Comparison of ENCODE assay signal across 13 mouse cellular contexts in the genomic region with DNA sequence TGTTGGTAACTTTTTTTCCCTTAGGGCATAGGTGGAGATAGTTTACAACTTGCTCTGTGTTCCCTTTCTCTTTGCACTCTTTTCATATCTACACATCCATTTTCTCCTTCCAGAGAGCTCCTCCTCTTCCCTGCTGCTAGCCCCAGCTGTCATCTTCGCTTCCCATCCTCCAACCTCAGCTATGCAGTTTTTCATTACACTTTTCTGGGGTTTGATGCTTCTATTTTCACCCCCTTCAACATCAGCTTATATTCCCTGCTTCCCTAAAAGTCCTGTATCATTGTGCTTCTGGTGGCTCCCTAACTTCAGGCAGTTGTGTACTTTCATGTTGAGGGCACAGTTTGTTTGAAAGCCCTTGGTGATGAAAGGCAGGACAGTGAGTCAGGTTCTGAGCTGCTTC. TPM values are rescaled to one million over a fixed set of nuclear protein-coding genes. Genes with fewer than 3 reads are reported as not detected.
A peak's percentile ranks its signal among the peaks of the same experiment; 100 is the strongest.
DNase-seq lines count a peak whose midpoint lies in the region; ATAC-seq lines count a peak whose summit lies in the region.
"Had no signal": no experiment of that assay in that cellular context is flagged by ENCODE, and none has a peak within 500 bp of the region (broad histone marks: within the 10 kb centered on the region; RNA-seq: fewer than 3 reads in every experiment).

No protein-coding gene starts in this region.

- H3K4me1 ChIP-seq in heart, embryonic 16.5 days (ENCODE audit: control insufficient read depth, insufficient read depth, low read length): peaks cover 18% of the 10 kb centered on the region
- no peaks in the 10 kb centered on the region; the same call in none of the 2 replicates for H3K4me1 ChIP-seq in liver, embryonic 11.5 days (replicated peaks; ENCODE audit: control insufficient read depth, insufficient read depth, low read length)
- H3K4me1 ChIP-seq: limb, embryonic 15.5 days had no signal

- intact Hi-C loops in heart, postnatal 25 days (cut with DNase I): no loop called here

- peak overlapping the region; percentile 69 for H3K27ac ChIP-seq in heart, embryonic 16.5 days (ENCODE audit: low read length)
- H3K27ac ChIP-seq in liver, embryonic 11.5 days (ENCODE audit: low read depth, low read length): no peak overlapping the region
- H3K27ac ChIP-seq: embryonic facial prominence, embryonic 10.5 days; heart, embryonic 10.5 days; limb, embryonic 15.5 days had no signal

- ATAC-seq in cerebellum, adult (ENCODE audit: insufficient number of reproducible peaks, low FRiP score, low TSS enrichment): no peak; the same call in 1 of the 2 replicates
- ATAC-seq in heart, embryonic 16.5 days (replicated peaks; ENCODE audit: extremely low read depth, insufficient read depth, low FRiP score): no peak
- ATAC-seq in liver, embryonic 11.5 days (replicated peaks; ENCODE audit: low FRiP score): no peak

- no peaks in the 10 kb centered on the region for H3K27me3 ChIP-seq in heart, embryonic 16.5 days (ENCODE audit: control insufficient read depth, insufficient read depth, low read length)
- no peaks in the 10 kb centered on the region for H3K27me3 ChIP-seq in liver, embryonic 11.5 days (replicated peaks; ENCODE audit: control insufficient read depth, insufficient read depth, low read length)
- H3K27me3 ChIP-seq: limb, embryonic 15.5 days had no signal

- H3K9ac ChIP-seq in heart, embryonic 16.5 days (ENCODE audit: low read length): no peak overlapping the region
- H3K9ac ChIP-seq in liver, embryonic 11.5 days (ENCODE audit: low read depth, low read length): no peak overlapping the region
- H3K9ac ChIP-seq: limb, embryonic 15.5 days; lung, embryonic 14.5 days had no signal

- no peaks in the 10 kb centered on the region for H3K36me3 ChIP-seq in heart, embryonic 16.5 days (ENCODE audit: control insufficient read depth, insufficient read depth)
- H3K36me3 ChIP-seq in liver, embryonic 11.5 days (ENCODE audit: control insufficient read depth, insufficient read depth, low read length): no peaks in the 10 kb centered on the region
- H3K36me3 ChIP-seq: heart, embryonic 10.5 days; limb, embryonic 15.5 days had no signal

- no peaks in the 10 kb centered on the region for H3K9me3 ChIP-seq in heart, embryonic 16.5 days (replicated peaks; ENCODE audit: control insufficient read depth, low read length)
- H3K9me3 ChIP-seq in liver, embryonic 11.5 days (ENCODE audit: control insufficient read depth, low read length): no peaks in the 10 kb centered on the region
- H3K9me3 ChIP-seq: embryonic facial prominence, embryonic 10.5 days; heart, embryonic 10.5 days; limb, embryonic 15.5 days had no signal

- peak; percentile 47 for DNase-seq in cerebellum, adult 11-12 months
- no peak for DNase-seq in heart, postnatal 25 days (ENCODE audit: low spot score)
- DNase-seq in right cerebral cortex, adult 2 months (ENCODE audit: low spot score in 2 of 2): peak; percentile 23 to 29
- no peak for DNase-seq in right cerebral cortex, postnatal 14 days
- peak; percentile 13 for DNase-seq in telencephalon, adult 2 months (ENCODE audit: low read depth, low spot score)
- no peak for DNase-seq in liver, embryonic 11.5 days (ENCODE audit: low spot score)
- DNase-seq: lung, embryonic 14.5 days had no signal

- 60% methylated on average over 1 of the region's 1 CpGs for WGBS in heart, embryonic 16.5 days
- WGBS in liver, embryonic 11.5 days: 73% methylated on average over 1 of the region's 1 CpGs

- no peak overlapping the region for H3K4me3 ChIP-seq in heart, embryonic 16.5 days (ENCODE audit: low read length)
- no peak overlapping the region for H3K4me3 ChIP-seq in liver, embryonic 11.5 days (ENCODE audit: low read depth, low read length)
- H3K4me3 ChIP-seq: embryonic facial prominence, embryonic 10.5 days; heart, embryonic 10.5 days; left cerebral cortex, adult 2 months; limb, embryonic 15.5 days had no signal

- no peak overlapping the region for H3K4me2 ChIP-seq in heart, embryonic 16.5 days (ENCODE audit: low read depth, low read length)
- no peak overlapping the region for H3K4me2 ChIP-seq in liver, embryonic 11.5 days
- H3K4me2 ChIP-seq: limb, embryonic 15.5 days; lung, embryonic 14.5 days had no signal

RNA-seq across cellular contexts. Expression of a gene that starts 31.8 kb away (rescaled TPM):
- polyA plus RNA-seq in heart, embryonic 16.5 days (2015; fragmentation: Nextera tagmentation; extraction: Ambion mirVana): 110 and 124 TPM in 2 replicates
- total RNA-seq in heart, postnatal 25 days (2021): 100 to 1,000 TPM; 133 to 155 TPM
- 113 and 114 TPM in 2 replicates for polyA plus RNA-seq in liver, embryonic 11.5 days (2014; fragmentation: Nextera tagmentation; extraction: Ambion mirVana)

RNA-seq across cellular contexts. Expression of a gene that starts 58.6 kb away (rescaled TPM):
- 24.1 and 24.5 TPM in 2 replicates for polyA plus RNA-seq in heart, embryonic 16.5 days (2015; fragmentation: Nextera tagmentation; extraction: Ambion mirVana)
- total RNA-seq in heart, postnatal 25 days (2021): 10 to 100 TPM; 10.9 to 12.4 TPM
- polyA plus RNA-seq in liver, embryonic 11.5 days (2014; fragmentation: Nextera tagmentation; extraction: Ambion mirVana): 14.9 and 17.8 TPM in 2 replicates

Comparison
In these comparisons a context has a peak if more than half of its experiments do, and no peak if none do; other contexts are left out.
1. DNase-seq: peak in cerebellum, adult 11-12 months (single experiment), right cerebral cortex, adult 2 months (2 of 2) and telencephalon, adult 2 months (single experiment); none in heart, postnatal 25 days (single experiment), right cerebral cortex, postnatal 14 days (single experiment) and liver, embryonic 11.5 days (single experiment).